Mouse (Mus musculus): Measurements from ENCODE around the gene F2rl1. TPM values are rescaled to one million over a fixed set of nuclear protein-coding genes. Genes with fewer than 3 reads are reported as not detected.
A peak's percentile ranks its signal among the peaks of the same experiment; 100 is the strongest.
"Not testable (repeated sequence)": the region's sequence is repeated elsewhere in the genome, so short reads cannot be mapped to it uniquely, and the experiment has no call there.

The F2rl1 gene
- polyA plus RNA-seq, 1 experiment from 2014 or later: 0.33 TPM

DNA sequence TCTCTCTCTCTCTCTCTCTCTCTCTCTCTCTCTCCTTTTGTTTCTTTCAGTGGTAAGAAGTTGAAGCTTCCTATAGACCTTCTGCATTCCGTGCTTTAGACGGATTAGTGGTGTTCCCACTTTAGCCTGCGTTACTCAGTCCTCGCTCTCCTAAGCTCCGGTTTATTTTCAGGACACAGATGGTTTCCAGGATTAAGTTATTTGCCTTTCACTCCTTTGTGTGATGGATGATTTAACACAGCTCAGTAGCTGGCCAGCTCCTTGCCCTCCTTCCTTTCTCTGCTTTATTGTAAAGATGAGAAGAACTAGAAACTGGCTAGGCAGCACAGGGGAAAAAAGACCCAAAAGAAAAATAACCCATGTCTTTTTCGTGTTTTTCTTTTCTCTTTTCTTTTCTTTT is 23.8 kb upstream of the F2rl1 start:
- ATAC-seq (ENCODE audit: low FRiP score): peak; percentile 58
- peak overlapping the region; percentile 38 for H3K4me2 ChIP-seq
- no peak overlapping the region for H3K27ac ChIP-seq
- WGBS: 4% methylated on average over 6 of the region's 6 CpGs
- no peaks in the 10 kb centered on the region for H3K36me3 ChIP-seq (replicated peaks)
- peaks cover 5% of the 10 kb centered on the region; the same call in 1 of the 2 replicates for H3K27me3 ChIP-seq
- H3K4me3 ChIP-seq (replicated peaks): no peak overlapping the region
- peaks cover 28% of the 10 kb centered on the region for H3K4me1 ChIP-seq
- H3K9me3 ChIP-seq: no peaks in the 10 kb centered on the region
- H3K9ac ChIP-seq: no peak overlapping the region

DNA sequence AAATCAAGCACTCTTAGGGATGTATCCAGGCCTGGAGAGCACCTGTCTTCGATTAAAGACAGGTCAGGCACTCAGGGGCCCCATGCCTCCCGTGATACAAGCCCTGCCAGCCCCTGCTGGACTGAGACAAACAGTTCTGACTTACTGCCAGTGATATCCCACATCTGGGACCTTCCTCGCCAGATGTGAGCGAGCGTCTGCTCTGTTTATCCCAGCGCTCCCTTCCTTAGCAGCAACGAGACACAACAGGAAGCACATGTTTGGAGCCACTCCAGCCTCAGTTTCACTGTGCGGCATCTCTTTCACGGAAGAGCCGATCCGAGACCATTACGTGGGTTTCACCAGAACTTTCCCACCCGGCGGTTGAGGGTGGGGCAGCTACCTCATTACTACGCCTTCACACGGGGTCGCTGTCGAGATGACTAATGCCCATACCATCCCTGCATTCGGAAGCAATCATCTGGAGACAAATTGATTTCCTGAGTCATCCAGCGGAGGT is 23.3 kb upstream of the F2rl1 start:
- H3K27ac ChIP-seq: no peak overlapping the region
- H3K9me3 ChIP-seq: no peaks in the 10 kb centered on the region
- H3K4me2 ChIP-seq: peak overlapping the region; percentile 38
- peaks cover 28% of the 10 kb centered on the region for H3K4me1 ChIP-seq
- 30% methylated on average over 20 of the region's 20 CpGs for WGBS
- no peak overlapping the region for H3K9ac ChIP-seq
- no peak overlapping the region for H3K4me3 ChIP-seq (replicated peaks)
- peak; percentile 47 for ATAC-seq (ENCODE audit: low FRiP score)
- peaks cover 5% of the 10 kb centered on the region; the same call in 1 of the 2 replicates for H3K27me3 ChIP-seq
- H3K36me3 ChIP-seq (replicated peaks): no peaks in the 10 kb centered on the region

- no peak overlapping the region for H3K4me2 ChIP-seq
- 44% methylated on average over 12 of the region's 12 CpGs for WGBS
- no peaks in the 10 kb centered on the region for H3K9me3 ChIP-seq
- no peak overlapping the region for H3K4me3 ChIP-seq (replicated peaks)
- peaks cover 28% of the 10 kb centered on the region for H3K4me1 ChIP-seq
- ATAC-seq (ENCODE audit: low FRiP score): peak; percentile 63
- H3K27me3 ChIP-seq: peaks cover 5% of the 10 kb centered on the region; the same call in 1 of the 2 replicates
- H3K36me3 ChIP-seq (replicated peaks): no peaks in the 10 kb centered on the region
- no peak overlapping the region for H3K27ac ChIP-seq
- H3K9ac ChIP-seq: no peak overlapping the region
Observed at GRCm38 (mm10) chr13:95547090-95547611, 22.1 kb upstream of the F2rl1 start.

DNA sequence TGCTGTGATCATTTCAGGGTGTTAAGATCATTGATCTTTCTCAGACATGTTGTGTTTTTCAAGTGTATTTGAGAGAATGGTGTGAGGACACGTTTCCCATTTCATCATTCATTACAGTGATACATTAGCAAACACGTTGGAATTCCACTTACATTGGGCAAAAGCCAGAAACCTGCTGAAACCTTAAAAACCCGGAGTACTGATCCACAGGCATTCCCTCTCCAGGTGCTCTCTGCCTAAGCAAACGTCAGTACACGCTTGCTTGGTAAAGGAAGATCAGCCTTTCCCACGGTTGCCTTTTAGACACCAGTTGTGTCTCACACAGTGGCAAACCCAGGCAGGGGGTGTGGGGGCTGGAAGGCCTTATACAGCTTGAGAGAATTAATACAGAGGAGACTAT is 21.2 kb upstream of the F2rl1 start:
- WGBS: 75% methylated on average over 6 of the region's 6 CpGs
- Histone ChIP-seq H3K9ac (no peak overlapping the region), H3K4me2 (no peak overlapping the region), H3K4me3 (replicated peaks) (no peak overlapping the region), H3K36me3 (replicated peaks) (no peaks in the 10 kb centered on the region), H3K27ac (no peak overlapping the region), H3K27me3 (peaks cover 5% of the 10 kb centered on the region; the same call in 1 of the 2 replicates), H3K9me3 (no peaks in the 10 kb centered on the region), H3K4me1 (peaks cover 28% of the 10 kb centered on the region)
- no peak for ATAC-seq (ENCODE audit: low FRiP score)

DNA sequence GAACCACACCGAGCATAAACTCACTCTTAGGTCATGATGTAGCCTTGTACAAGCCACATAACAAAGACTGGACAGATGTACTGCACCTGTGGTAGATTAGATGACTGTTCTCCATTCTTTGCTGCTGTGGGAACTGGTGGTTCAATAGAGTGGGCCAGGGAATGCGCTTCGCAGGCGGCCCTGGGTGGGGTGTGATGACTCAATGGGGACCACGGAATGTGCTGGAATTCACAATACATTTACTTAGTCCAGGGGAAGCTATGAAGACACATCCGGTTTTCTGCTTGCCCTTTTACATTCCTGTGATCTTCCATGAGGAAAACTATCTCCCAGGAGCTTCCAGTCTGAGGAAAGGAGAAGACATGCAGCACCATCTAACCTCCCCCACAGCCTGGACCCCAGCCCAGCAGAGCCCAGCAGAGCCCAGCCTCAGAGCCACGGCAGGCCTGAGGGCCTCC is 20.7 kb upstream of the F2rl1 start:
- Histone ChIP-seq H3K36me3 (replicated peaks) (no peaks in the 10 kb centered on the region), H3K27ac (no peak overlapping the region), H3K27me3 (peaks cover 5% of the 10 kb centered on the region; the same call in 1 of the 2 replicates), H3K4me2 (no peak overlapping the region), H3K9me3 (no peaks in the 10 kb centered on the region), H3K4me1 (peaks cover 28% of the 10 kb centered on the region), H3K4me3 (replicated peaks) (no peak overlapping the region), H3K9ac (no peak overlapping the region)
- 84% methylated on average over 7 of the region's 7 CpGs for WGBS
- ATAC-seq (ENCODE audit: low FRiP score): no peak

DNA sequence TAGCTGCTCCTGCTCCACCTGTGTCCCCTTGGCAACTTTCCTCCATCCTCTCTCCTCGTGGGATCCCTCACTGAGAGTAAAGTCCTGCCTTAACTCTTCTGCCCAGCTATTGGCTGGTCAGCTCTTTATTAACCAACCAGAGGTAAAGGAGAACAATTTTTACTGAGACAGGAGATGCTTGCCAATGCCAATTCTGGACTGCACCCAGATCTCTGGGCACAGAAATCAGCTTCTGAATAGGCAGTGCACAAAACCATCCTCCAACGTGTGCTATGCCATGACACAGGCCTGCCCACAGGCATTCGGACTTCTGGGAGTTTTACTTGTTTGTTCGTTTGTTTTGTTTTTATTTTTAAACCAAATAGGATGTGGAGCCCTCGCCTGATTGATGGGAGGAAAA is 13.0 kb upstream of the F2rl1 start:
- no peaks in the 10 kb centered on the region for H3K27me3 ChIP-seq
- no peak overlapping the region for H3K9ac ChIP-seq
- H3K4me2 ChIP-seq: no peak overlapping the region
- peaks cover 28% of the 10 kb centered on the region for H3K4me1 ChIP-seq
- no peaks in the 10 kb centered on the region for H3K36me3 ChIP-seq (replicated peaks)
- ATAC-seq (ENCODE audit: low FRiP score): no peak
- WGBS: 78% methylated on average over 5 of the region's 5 CpGs
- no peaks in the 10 kb centered on the region for H3K9me3 ChIP-seq
- no peak overlapping the region for H3K27ac ChIP-seq
- H3K4me3 ChIP-seq (replicated peaks): no peak overlapping the region

DNA sequence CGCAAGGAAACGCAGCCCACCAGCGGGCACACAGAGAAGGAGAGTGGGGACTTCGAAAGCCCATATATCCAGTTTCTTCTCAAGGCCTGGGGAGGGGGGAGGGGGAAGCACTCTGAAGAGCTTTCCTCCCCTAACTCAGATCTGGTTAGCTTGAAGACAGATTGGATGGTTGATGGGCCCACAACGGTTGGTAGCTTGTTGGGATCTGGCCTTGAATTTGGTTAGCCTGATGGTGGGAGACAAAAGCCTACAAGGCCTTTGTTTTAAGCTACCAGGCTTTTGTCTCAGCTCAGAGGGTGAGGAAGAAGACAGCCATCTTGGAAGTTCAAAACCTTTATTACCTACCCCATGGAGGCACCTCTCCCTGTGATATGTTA is 11.1 kb upstream of the F2rl1 start:
- peaks cover 34% of the 10 kb centered on the region for H3K4me1 ChIP-seq
- H3K9me3 ChIP-seq: no peaks in the 10 kb centered on the region
- no peaks in the 10 kb centered on the region for H3K36me3 ChIP-seq (replicated peaks)
- no peak overlapping the region for H3K4me3 ChIP-seq (replicated peaks)
- no peak overlapping the region for H3K4me2 ChIP-seq
- ATAC-seq (ENCODE audit: low FRiP score): no peak
- no peak overlapping the region for H3K27ac ChIP-seq
- no peaks in the 10 kb centered on the region for H3K27me3 ChIP-seq
- H3K9ac ChIP-seq: no peak overlapping the region
- 13% methylated on average over 5 of the region's 5 CpGs for WGBS

DNA sequence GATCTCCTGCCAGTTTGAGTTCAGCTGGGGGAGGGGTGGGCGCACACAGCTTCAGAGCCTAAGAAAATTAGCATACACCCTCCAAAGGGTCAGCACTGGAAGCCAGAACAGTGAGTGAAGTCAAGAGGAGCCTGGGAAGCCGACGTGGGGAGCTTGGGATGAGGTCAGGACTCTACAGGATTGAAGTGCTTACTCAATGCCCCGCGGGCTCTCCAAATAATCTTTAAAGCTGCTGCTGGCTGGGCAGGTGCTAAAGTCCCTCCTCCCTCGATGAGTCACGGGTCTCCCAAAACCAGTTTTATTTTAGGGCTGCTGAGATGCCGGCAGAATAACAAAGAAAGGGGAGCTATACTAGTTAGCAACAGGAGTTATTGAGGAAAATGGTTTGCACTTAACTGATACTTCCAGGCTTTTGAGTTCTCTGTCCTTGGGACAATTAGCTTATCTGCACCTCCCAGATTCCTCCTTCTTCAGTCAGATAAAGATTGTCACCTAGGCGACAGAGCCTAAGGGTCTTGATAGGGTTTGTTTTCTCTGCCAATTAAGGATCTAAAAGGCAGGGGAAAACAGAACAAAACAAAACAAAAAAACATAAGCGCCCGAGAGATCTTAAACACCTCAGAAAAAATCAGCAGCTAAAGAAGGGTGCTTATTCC is 10.6 kb upstream of the F2rl1 start:
- Histone ChIP-seq H3K9ac (no peak overlapping the region), H3K4me1 (peaks cover 34% of the 10 kb centered on the region), H3K27me3 (no peaks in the 10 kb centered on the region), H3K9me3 (no peaks in the 10 kb centered on the region), H3K4me3 (replicated peaks) (no peak overlapping the region), H3K36me3 (replicated peaks) (no peaks in the 10 kb centered on the region), H3K4me2 (peak overlapping the region; percentile 37), H3K27ac (no peak overlapping the region)
- 2% methylated on average over 11 of the region's 11 CpGs for WGBS
- ATAC-seq (ENCODE audit: low FRiP score): 0 out of 2 replicates have a peak, but pooled peaks have one; percentile 40

DNA sequence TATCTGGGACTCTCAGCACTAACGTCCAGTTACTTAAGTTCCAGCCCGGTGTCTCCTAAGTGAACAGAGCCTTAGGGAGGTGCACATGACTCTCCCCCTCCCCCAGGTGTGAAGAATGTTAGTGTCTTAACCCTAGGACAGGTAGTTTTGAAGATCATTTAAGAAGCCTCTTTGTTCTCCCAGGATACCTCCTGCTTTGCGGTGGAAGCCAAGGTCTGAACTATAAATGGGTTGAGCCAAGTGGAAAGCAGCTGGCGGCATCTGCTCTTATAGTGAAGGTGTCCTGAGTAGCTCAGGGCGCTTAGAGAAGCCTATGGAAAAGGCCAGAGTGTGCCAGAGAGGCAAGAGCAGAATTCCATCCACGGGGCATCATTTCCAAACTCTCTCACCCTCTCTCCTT is 10.0 kb upstream of the F2rl1 start:
- 7% methylated on average over 6 of the region's 6 CpGs for WGBS
- Histone ChIP-seq H3K4me1 (peaks cover 34% of the 10 kb centered on the region), H3K9ac (no peak overlapping the region), H3K9me3 (no peaks in the 10 kb centered on the region), H3K4me3 (replicated peaks) (no peak overlapping the region), H3K27me3 (no peaks in the 10 kb centered on the region), H3K27ac (no peak overlapping the region), H3K36me3 (replicated peaks) (no peaks in the 10 kb centered on the region), H3K4me2 (peak overlapping the region; percentile 37; the same call in 1 of the 2 replicates)
- 0 out of 2 replicates have a peak, but pooled peaks have one; percentile 3 for ATAC-seq (ENCODE audit: low FRiP score)

DNA sequence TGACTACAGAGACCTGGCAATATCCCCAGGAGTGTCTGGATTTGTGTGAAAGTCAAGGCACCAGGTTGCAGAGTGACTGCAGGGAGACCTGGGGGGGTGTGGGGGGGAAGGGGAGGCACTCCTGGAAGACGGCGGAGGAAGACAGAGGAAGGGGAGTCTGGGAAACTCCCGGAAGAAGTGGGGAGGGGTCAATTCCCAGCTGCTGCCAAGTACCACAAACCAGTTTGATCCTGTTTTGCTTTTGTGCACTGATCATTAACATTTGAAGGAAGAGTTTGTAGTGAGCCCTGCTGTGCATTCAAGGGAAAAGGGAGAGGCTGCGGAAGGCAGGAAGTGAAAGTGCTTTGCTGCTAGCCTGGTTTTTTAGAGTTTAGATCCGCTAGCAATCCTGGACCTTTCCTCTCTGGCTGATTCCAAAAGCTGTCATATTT is 9.1 kb upstream of the F2rl1 start:
- Histone ChIP-seq H3K9ac (no peak overlapping the region), H3K4me2 (peak overlapping the region; percentile 34), H3K27ac (no peak overlapping the region), H3K9me3 (no peaks in the 10 kb centered on the region), H3K4me1 (peaks cover 34% of the 10 kb centered on the region), H3K4me3 (replicated peaks) (no peak overlapping the region), H3K36me3 (replicated peaks) (no peaks in the 10 kb centered on the region), H3K27me3 (0 out of 2 replicates have a peak, but pooled peaks cover 3% of the 10 kb centered on the region)
- ATAC-seq (ENCODE audit: low FRiP score): peak; percentile 58
- WGBS: 0% methylated on average over 5 of the region's 5 CpGs

DNA sequence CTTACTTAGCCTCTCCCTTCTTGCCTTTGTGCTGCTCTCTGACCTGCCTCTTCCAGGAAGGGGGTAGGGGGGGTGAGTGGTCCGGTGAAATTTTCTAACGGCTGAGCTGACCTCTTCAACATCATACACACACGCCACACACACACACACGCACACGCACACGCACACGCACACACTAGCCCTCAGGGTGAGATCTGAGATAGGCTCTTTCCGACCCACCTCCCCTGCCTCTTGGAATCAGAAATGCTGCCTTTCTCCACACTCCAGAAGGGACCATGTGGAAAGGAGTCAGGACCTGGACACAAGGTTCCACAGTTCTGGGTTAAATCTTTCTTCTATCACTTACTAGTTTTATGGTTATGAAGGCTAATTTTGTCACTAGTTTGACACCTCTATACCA is 8.6 kb upstream of the F2rl1 start:
- H3K27me3 ChIP-seq: 0 out of 2 replicates have a peak, but pooled peaks cover 3% of the 10 kb centered on the region
- peaks cover 34% of the 10 kb centered on the region for H3K4me1 ChIP-seq
- 20% methylated on average over 8 of the region's 8 CpGs for WGBS
- 0 out of 2 replicates have a peak overlapping the region, but pooled peaks have one; percentile 25 for H3K27ac ChIP-seq
- H3K4me2 ChIP-seq: peak overlapping the region; percentile 34
- ATAC-seq (ENCODE audit: low FRiP score): 0 out of 2 replicates have a peak, but pooled peaks have one; percentile 34
- H3K9ac ChIP-seq: no peak overlapping the region
- H3K4me3 ChIP-seq (replicated peaks): no peak overlapping the region
- H3K9me3 ChIP-seq: no peaks in the 10 kb centered on the region
- no peaks in the 10 kb centered on the region for H3K36me3 ChIP-seq (replicated peaks)

GRCm38 (mm10) chr13:95533121-95533520 is 8.1 kb upstream of the F2rl1 start:
- H3K4me1 ChIP-seq: peaks cover 34% of the 10 kb centered on the region
- not testable (repeated sequence) for H3K27me3 ChIP-seq; H3K4me3 ChIP-seq (replicated peaks); H3K27ac ChIP-seq; H3K9me3 ChIP-seq; H3K9ac ChIP-seq; H3K4me2 ChIP-seq; ATAC-seq (ENCODE audit: low FRiP score); H3K36me3 ChIP-seq (replicated peaks)
- WGBS: 53% methylated on average over 4 of the region's 5 CpGs

All from forebrain, embryonic 12.5 days (tissue).